Mouse (Mus musculus): ENCODE results near the gene Tnfrsf17.

- TF ChIP-seq POLR2A (IDR thresholded peaks at IDR 0.05; ENCODE audit: low read depth, low read length) = no peak
- no peak for TF ChIP-seq CTCF (IDR thresholded peaks at IDR 0.05; ENCODE audit: extremely low read depth, insufficient read depth, insufficient read length, insufficient replicate concordance)
These were observed 52.0 kb downstream of the Tnfrsf17 start for GRCm38 (mm10) chr16:11365626-11366025.

Data from spleen, adult 2 months (tissue).